Mouse (Mus musculus) urinary bladder, postnatal 4 days (tissue): ENCODE measurements around the gene Ccr10.

Source experiments
- DNase-seq, 2 experiments: peaks; one replicate each; pipeline ENCODE4 v3.0.0; 2021 to 2022; ENCODE audit warnings: low spot score in 2 of 2

Ccr10 gene

GRCm38 (mm10) chr11:101154648-101155047, 20.6 kb downstream of the Ccr10 start:
- DNase-seq, result no peak

DNA sequence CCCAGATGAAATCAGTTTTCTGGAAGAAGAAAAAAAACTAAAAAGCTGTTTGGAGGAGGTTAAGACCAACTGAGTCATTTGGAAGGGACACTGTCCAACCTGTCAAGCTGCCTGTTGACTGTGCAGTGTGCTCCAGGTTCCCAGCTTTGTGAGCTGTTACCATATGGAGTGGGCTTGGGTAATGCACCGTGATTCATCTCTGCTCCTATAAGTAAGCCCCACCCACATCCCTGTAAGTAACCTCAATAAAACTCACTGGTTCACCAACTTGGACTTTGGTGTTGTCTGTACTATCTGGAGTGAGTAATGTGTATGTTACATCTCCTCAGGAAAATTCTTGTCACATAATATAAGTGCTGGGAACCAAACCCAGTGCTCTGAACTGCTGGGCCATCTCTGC, 22.4 kb downstream of the Ccr10 start:
- no peak for DNase-seq

DNA sequence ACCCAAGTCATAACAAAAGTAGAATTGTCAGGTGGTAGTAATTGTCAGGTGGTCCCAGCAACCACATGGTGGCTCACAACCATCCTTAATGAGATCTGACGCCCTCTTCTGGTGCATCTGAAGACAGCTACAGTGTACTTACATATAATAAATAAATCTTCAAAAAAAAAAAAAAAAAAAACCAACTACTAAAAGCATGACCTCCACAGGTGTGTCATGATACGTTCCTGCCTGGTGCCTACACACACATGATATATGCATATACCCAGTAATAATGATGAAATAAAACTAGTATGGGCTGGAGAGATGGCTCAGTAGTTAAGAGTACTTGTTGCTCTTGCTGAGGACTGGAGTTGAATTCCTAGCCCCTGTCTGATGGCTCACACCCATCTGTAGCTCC, 24.2 kb downstream of the Ccr10 start:
- no peak for DNase-seq

- peak in 1 of 2 experiments; percentile 55 for DNase-seq
These were observed 25.8 kb downstream of the Ccr10 start for GRCm38 (mm10) chr11:101149178-101150105.

GRCm38 (mm10) chr11:101148751-101149150, 26.5 kb downstream of the Ccr10 start:
- DNase-seq, result no peak

GRCm38 (mm10) chr11:101146377-101146776, 28.9 kb downstream of the Ccr10 start:
- DNase-seq, result no peak

DNA sequence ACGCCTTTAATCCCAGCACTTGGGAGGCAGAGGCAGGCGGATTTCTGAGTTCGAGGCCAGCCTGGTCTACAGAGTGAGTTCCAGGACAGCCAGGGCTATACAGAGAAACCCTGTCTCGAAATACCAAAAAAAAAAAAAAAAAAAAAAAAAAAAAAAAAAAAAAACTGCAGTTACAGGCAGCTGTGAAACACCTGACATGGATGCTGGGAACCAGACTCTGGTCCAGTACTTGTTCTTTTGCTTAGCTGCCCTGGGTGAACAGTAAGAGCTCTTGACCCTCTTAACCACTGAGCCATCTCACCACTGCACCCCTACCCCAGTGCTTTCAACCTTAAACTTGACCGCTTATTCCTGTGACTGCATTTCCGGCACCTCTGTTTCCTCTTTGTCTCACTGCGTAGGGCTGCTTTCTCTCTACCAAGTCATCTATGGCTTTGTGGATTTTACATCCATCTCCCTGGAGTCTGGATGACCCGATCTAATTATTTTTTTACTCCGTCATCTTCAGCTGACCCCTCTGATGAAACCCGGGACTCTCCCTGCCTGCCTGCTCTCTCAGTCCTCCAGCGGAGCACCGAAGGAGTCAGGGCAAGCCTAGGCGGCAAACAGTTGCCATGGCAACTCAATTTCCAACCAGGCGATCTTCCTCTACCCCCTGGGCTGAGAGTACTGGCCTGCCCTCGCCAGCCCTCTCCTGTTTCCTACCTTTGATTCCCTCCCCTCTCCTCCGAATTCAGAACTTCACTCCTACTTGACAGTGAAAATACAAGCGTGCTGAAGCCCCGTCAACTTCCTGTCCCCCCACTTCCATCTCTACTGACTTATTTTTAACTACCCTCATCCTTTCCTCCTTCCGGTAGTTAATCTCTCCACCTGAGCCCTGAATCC, 31.7 kb downstream of the Ccr10 start:
- DNase-seq, result no peak

GRCm38 (mm10) chr11:101142215-101142967, 32.9 kb downstream of the Ccr10 start:
- DNase-seq, result no peak

DNA sequence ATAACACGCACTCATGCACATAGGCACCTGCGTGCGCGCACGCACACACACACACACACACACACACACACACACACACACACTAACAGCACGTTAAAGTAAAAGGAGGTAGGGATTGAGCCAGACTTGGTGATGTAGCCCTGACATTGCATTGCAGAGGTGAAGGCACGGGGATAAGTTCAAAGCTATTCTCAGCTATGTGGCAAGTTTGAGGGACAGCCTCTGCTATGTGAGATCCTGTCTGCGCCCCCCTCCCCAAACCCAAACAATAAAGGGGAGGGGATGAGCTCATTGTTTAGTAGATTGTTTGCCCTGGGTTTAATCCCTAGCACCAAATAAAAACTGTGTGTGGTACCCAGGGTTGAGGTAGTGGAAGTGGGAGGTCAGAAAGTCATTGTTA, 34.2 kb downstream of the Ccr10 start:
- no peak for DNase-seq

- DNase-seq, result no peak
These were observed 35.0 kb downstream of the Ccr10 start for GRCm38 (mm10) chr11:101140164-101140819.

DNA sequence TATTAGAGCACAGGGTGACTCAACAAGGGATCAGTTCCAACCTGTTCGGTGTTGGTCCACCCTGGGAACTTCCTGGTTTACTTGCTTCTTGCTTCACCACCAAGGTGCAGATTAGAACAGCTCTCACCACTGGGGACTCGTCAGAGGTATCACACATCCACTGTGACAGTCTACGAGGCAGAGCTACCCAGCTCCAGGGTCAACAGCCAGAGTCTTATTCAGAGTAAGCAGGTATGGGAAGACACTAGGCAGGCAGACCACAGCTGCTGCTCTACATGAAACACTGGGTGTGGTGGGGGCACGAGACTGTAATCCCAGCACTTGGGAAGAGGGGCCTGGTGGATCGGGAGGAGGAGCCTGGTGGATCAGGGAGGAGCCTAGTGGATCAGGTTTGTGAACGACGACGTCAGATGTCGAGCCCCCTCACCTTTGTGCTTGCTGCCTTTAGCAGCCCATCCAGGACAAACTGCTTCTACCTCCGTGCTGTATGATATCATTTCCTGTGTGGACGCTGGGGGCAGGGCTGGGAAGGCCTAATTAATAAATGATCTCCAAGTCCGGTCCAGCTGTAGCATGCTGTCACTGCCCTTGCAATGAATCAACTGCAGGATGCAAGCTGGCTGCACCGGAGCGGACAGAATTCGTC, 36.6 kb downstream of the Ccr10 start:
- no peak for DNase-seq

GRCm38 (mm10) chr11:101137000-101137399, 38.2 kb downstream of the Ccr10 start:
- DNase-seq, result no peak

- DNase-seq, result no peak
These were observed 40.9 kb downstream of the Ccr10 start for GRCm38 (mm10) chr11:101134217-101134865.

DNA sequence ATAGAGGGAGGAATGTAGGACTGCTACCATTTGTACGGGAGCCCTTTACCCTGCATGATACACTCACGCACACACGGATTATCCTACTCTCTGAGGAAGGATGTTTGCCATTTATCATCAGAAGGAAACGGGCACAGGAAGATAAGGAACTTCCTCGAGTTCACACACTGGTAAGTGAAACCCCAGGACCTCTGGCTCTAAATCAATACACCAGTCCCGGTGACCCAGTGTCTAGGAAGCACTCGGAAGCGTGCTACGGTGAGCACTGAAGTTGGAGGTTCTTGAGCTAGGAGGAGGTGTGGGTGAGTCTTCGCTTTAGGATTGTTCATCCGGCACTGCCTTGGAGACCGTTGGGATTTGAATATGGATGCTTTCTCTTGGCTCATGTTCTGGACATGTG, 42.2 kb downstream of the Ccr10 start:
- DNase-seq, result no peak

DNA sequence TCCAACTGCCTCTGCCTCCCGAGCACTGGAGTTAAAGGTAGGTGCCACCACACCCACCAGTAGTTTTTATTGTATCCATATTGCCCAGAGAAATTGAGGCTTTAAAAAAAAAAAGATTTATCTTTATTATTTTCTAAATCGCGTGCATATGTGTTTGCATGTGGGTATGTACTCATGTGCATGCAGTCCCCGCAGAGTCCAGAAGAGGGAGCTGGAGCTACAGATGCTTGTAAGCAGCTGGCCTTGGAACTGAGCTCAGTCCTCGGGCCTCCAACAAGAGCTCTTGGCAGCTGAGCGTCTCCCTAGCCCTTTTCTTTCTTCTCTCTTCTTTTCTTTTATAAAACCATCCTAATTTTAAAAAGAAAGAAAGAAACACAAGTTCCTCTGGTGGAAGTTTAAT, 43.5 kb downstream of the Ccr10 start:
- DNase-seq, result no peak

DNA sequence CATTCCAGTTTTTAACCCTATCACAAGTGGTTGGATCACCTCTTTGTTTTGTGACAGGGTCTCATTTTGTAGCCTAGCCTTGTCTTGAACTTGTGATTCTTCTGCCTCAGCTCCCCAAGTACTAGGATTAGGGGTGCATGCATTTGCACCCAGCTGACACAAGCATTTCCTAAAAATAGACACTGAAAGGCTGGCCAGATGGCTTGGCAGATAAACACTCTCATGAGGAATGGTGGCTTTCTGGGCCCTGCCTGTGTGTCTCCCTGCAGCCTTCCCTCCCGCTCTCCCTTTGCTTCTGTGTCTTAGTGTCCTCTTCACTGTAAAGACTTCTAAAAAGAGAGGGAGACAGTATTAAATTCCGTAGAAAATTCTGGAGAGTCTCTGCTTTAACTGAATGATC, 44.1 kb downstream of the Ccr10 start:
- no peak for DNase-seq

DNA sequence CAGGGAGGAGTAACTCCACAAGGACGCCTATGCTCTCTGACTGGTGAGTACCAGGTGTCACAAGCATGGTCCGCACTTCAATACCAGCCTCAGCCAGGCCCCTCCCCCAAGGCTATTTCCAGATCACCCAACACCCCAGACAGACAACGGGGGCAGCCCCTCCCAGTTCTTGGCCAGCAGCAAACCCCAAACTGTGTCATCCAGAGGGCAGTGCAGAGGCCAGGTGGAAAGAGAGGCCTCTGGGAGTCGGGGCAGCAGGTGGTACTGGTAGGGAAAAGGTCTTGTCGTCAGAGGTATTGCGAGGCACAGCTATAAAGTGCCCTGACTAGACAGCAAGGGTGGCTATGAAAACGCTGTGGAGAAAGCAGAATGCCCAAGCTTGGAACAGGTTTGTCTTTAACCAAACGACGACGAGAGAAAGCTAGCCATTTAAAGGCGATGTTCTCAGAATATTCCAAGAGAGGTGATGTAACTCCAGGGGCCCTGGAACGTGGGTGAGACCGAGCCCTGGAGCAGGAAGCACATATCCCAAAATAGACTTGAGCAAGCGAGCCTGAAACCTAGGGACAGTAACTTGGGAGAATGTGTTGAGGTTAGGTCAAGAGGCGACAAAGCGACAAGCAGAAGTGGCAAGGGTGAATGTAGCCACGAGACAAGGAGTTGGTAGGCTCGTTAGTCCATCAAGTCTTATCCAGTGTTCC, 45.0 kb downstream of the Ccr10 start:
- no peak for DNase-seq

GRCm38 (mm10) chr11:101128996-101129577, 46.2 kb downstream of the Ccr10 start:
- no peak for DNase-seq

- no peak for DNase-seq
These were observed 48.2 kb downstream of the Ccr10 start for GRCm38 (mm10) chr11:101127075-101127474.
